Mouse (Mus musculus): ENCODE data around the gene Klhdc8a.
A peak's percentile ranks its signal among the peaks of the same experiment; 100 is the strongest.
"Not testable (repeated sequence)": the region's sequence is repeated elsewhere in the genome, so short reads cannot be mapped to it uniquely, and the experiment has no call there.

The Klhdc8a gene

GRCm38 (mm10) chr1:132266791-132267557 is 31.5 kb upstream of the Klhdc8a start:
- TF ChIP-seq NANOG (IDR thresholded peaks at IDR 0.05; ENCODE audit: borderline replicate concordance, low read length) (no peak), POU5F1 (IDR thresholded peaks at IDR 0.05; ENCODE audit: borderline replicate concordance, low read length) (no peak), CTCF (conservative IDR thresholded peaks at IDR 0.05; ENCODE audit: low read length) (no peak)
- Histone ChIP-seq H3K36me3 (ENCODE audit: insufficient read depth, low read length) (no peaks in the 10 kb centered on the region), H3K4me1 (replicated peaks; ENCODE audit: low read depth, low read length) (peaks cover 95% of the 10 kb centered on the region), H3K4me3 (replicated peaks; ENCODE audit: low read length) (peak overlapping the region; percentile 27), H3K27me3 (ENCODE audit: insufficient read depth, low read length) (no peaks in the 10 kb centered on the region), H3K9me3 (ENCODE audit: low read length) (no peaks in the 10 kb centered on the region)

DNA sequence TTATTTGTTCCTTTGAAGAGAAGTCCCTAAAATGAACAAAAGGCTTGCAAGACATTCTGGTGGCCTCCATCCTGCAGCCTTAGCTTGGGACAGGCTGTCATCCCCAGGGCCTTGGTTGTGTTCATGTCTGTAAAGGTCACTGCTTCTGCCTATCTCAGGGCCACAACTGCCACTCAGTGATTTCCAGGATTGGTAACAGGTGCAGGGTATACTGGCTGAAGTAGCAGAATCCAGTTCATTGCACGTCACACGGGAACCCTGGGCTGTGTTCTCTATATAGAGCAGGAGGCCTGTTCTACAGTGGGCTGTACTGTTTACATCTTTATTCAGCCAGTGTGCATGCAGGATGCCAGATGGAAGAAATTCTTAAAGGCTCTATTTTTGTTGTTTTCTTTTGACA is 30.5 kb upstream of the Klhdc8a start:
- Histone ChIP-seq H3K4me3 (replicated peaks; ENCODE audit: low read length) (peak overlapping the region; percentile 24), H3K4me1 (replicated peaks; ENCODE audit: low read depth, low read length) (peaks cover 95% of the 10 kb centered on the region), H3K27me3 (ENCODE audit: insufficient read depth, low read length) (no peaks in the 10 kb centered on the region), H3K9me3 (ENCODE audit: low read length) (no peaks in the 10 kb centered on the region), H3K36me3 (ENCODE audit: insufficient read depth, low read length) (peaks cover 2% of the 10 kb centered on the region; the same call in 1 of the 2 replicates)
- TF ChIP-seq CTCF (conservative IDR thresholded peaks at IDR 0.05; ENCODE audit: low read length) (no peak), POU5F1 (IDR thresholded peaks at IDR 0.05; ENCODE audit: borderline replicate concordance, low read length) (no peak), NANOG (IDR thresholded peaks at IDR 0.05; ENCODE audit: borderline replicate concordance, low read length) (no peak)

DNA sequence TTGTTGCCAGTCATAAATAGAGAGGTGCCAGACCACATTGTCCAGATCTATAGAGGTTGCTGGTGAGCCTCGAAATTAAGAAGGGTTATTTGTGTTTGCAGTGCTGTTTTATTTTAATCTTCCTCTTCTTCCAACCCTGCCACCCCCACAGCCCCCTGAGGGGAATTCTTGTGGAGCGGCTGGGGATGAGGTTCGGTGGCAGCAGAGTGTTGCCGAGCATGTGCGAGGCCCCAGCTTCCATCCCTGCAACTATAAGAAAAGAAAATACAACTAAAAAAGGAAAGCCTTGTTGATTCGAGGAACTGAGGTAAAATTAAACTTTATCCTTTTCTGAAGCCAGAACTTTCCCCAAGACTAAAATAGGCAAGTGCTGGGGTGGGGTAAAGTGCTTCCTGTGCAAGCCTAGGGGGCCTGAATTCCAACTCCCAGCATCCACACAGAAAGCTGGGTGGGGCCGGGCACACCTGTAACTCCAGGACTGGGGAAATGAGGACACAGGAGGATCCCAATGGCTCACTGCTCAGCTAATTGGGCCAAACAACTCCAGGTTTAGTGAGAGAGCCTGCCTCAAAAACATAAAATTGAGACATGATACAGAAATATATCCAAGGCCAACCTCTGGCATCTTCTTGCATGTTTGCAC is 29.9 kb upstream of the Klhdc8a start:
- TF ChIP-seq POU5F1 (IDR thresholded peaks at IDR 0.05; ENCODE audit: borderline replicate concordance, low read length): no peak
- TF ChIP-seq NANOG (IDR thresholded peaks at IDR 0.05; ENCODE audit: borderline replicate concordance, low read length): no peak
- no peak for TF ChIP-seq CTCF (conservative IDR thresholded peaks at IDR 0.05; ENCODE audit: low read length)
- H3K27me3 ChIP-seq (ENCODE audit: insufficient read depth, low read length): no peaks in the 10 kb centered on the region
- peaks cover 91% of the 10 kb centered on the region for H3K4me1 ChIP-seq (replicated peaks; ENCODE audit: low read depth, low read length)
- no peaks in the 10 kb centered on the region for H3K9me3 ChIP-seq (ENCODE audit: low read length)
- peak overlapping the region; percentile 24 for H3K4me3 ChIP-seq (replicated peaks; ENCODE audit: low read length)
- H3K36me3 ChIP-seq (ENCODE audit: insufficient read depth, low read length): peaks cover 7% of the 10 kb centered on the region

DNA sequence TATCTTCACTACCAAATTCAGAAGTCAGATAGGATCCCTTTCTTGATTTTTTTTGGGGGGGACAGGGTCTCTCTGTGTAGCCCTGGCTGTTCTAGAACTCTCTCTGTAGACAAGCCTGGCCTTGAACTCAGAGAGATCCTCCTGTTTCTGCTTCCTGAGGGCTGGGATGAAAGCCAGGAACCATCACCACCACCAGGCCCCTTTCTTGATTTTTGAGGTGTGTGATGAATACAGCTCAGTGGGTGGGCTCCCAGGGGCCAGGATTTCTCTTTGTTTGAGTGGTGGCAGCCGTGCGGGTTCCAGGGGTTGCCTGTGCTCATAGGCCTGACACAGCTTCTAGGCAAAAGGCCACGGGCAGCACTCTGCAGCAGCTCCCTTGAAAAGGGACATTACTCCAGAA is 27.2 kb upstream of the Klhdc8a start:
- TF ChIP-seq CTCF (conservative IDR thresholded peaks at IDR 0.05; ENCODE audit: low read length): no peak
- TF ChIP-seq POU5F1 (IDR thresholded peaks at IDR 0.05; ENCODE audit: borderline replicate concordance, low read length): no peak
- TF ChIP-seq NANOG (IDR thresholded peaks at IDR 0.05; ENCODE audit: borderline replicate concordance, low read length): peak; percentile 64; the same call in 1 of the 2 replicates
- Histone ChIP-seq H3K9me3 (ENCODE audit: low read length) (no peaks in the 10 kb centered on the region), H3K36me3 (ENCODE audit: insufficient read depth, low read length) (peaks cover 17% of the 10 kb centered on the region), H3K4me1 (replicated peaks; ENCODE audit: low read depth, low read length) (peaks cover 78% of the 10 kb centered on the region), H3K4me3 (replicated peaks; ENCODE audit: low read length) (no peak overlapping the region), H3K27me3 (ENCODE audit: insufficient read depth, low read length) (no peaks in the 10 kb centered on the region)

DNA sequence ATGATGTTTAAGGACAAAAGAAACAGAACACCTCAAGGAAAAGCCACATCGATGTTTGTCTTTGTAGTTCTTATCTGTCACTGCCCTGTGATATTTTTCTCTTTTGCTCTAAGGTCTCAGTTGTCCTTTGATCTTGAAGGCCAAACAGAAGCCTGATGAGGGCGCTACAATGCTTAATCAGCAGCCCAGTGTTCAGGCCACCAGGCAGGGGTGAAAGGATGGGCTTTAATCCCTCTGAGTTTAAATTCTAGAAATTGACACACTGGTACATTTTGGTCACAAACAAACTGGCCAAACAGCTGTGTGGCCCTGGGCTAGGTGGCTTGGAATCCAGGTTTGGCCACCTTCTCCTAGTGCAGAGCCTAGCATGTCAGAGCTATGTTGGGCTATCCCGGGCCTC is 21.7 kb upstream of the Klhdc8a start:
- Histone ChIP-seq H3K9me3 (ENCODE audit: low read length) (no peaks in the 10 kb centered on the region), H3K4me1 (replicated peaks; ENCODE audit: low read depth, low read length) (peaks cover 79% of the 10 kb centered on the region), H3K27me3 (ENCODE audit: insufficient read depth, low read length) (no peaks in the 10 kb centered on the region), H3K4me3 (replicated peaks; ENCODE audit: low read length) (no peak overlapping the region), H3K36me3 (ENCODE audit: insufficient read depth, low read length) (peaks cover 17% of the 10 kb centered on the region)
- TF ChIP-seq POU5F1 (IDR thresholded peaks at IDR 0.05; ENCODE audit: borderline replicate concordance, low read length) (no peak), CTCF (conservative IDR thresholded peaks at IDR 0.05; ENCODE audit: low read length) (no peak), NANOG (IDR thresholded peaks at IDR 0.05; ENCODE audit: borderline replicate concordance, low read length) (no peak)

GRCm38 (mm10) chr1:132277124-132277523 is 21.3 kb upstream of the Klhdc8a start:
- Histone ChIP-seq H3K27me3 (ENCODE audit: insufficient read depth, low read length) (no peaks in the 10 kb centered on the region), H3K4me3 (replicated peaks; ENCODE audit: low read length) (no peak overlapping the region), H3K9me3 (ENCODE audit: low read length) (no peaks in the 10 kb centered on the region), H3K36me3 (ENCODE audit: insufficient read depth, low read length) (peaks cover 17% of the 10 kb centered on the region), H3K4me1 (replicated peaks; ENCODE audit: low read depth, low read length) (peaks cover 79% of the 10 kb centered on the region)
- TF ChIP-seq NANOG (IDR thresholded peaks at IDR 0.05; ENCODE audit: borderline replicate concordance, low read length): no peak
- no peak for TF ChIP-seq POU5F1 (IDR thresholded peaks at IDR 0.05; ENCODE audit: borderline replicate concordance, low read length)
- TF ChIP-seq CTCF (conservative IDR thresholded peaks at IDR 0.05; ENCODE audit: low read length): no peak

GRCm38 (mm10) chr1:132280636-132281035 is 17.8 kb upstream of the Klhdc8a start:
- H3K4me3 ChIP-seq (replicated peaks; ENCODE audit: low read length): peak overlapping the region; percentile 39
- H3K27me3 ChIP-seq (ENCODE audit: insufficient read depth, low read length); H3K9me3 ChIP-seq (ENCODE audit: low read length); H3K36me3 ChIP-seq (ENCODE audit: insufficient read depth, low read length): not testable (repeated sequence)
- H3K4me1 ChIP-seq (replicated peaks; ENCODE audit: low read depth, low read length): peaks cover 98% of the 10 kb centered on the region
- peak; percentile 26; the same call in 1 of the 2 replicates for TF ChIP-seq NANOG (IDR thresholded peaks at IDR 0.05; ENCODE audit: borderline replicate concordance, low read length)

DNA sequence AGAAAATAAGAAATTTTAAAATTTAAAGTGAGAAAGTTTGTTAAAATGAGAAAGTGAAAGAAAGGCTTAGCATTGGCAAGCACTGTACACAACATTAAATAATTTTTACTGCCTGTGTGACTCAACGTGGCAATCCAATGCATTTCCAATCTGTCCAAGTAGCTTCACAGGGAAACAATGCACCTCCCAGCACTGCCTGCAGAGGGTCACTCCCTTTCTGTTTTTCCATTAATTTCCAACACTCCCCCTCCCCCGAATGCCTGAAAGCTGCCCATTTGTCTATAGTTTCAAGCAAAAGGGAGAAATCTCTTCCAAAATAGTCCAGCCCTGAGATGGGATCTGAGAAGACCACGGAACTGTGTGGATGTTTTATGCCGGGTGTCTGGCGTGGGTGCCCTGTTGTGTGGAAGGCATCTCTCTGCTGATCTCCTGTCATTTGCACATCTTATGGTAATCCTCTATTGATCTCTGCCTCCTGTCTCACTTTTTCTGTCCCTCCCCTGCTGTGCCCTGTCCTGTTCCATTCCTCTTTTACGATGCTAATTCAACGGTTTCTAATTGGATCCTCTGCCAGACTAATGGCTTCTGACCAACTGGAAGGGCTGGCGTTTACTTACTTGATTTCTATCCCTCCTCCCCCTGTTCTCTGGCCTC is 16.8 kb upstream of the Klhdc8a start:
- H3K27me3 ChIP-seq (ENCODE audit: insufficient read depth, low read length): no peaks in the 10 kb centered on the region
- H3K9me3 ChIP-seq (ENCODE audit: low read length): no peaks in the 10 kb centered on the region
- H3K4me3 ChIP-seq (replicated peaks; ENCODE audit: low read length): peak overlapping the region; percentile 39
- peaks cover 98% of the 10 kb centered on the region for H3K4me1 ChIP-seq (replicated peaks; ENCODE audit: low read depth, low read length)
- H3K36me3 ChIP-seq (ENCODE audit: insufficient read depth, low read length): no peaks in the 10 kb centered on the region
- TF ChIP-seq CTCF (conservative IDR thresholded peaks at IDR 0.05; ENCODE audit: low read length): no peak
- TF ChIP-seq POU5F1 (IDR thresholded peaks at IDR 0.05; ENCODE audit: borderline replicate concordance, low read length): no peak
- peak; percentile 24; the same call in 1 of the 2 replicates for TF ChIP-seq NANOG (IDR thresholded peaks at IDR 0.05; ENCODE audit: borderline replicate concordance, low read length)
